Mouse (Mus musculus) stomach, postnatal 0 days (tissue): ENCODE results near the gene Dis3l2.

Experiments used
- CTCF ChIP-seq: IDR thresholded peaks from 2 replicates; pipeline ENCODE4 v1.5.1; 2016; ENCODE audit warnings: antibody characterized with exemption, low read depth, mild to moderate bottlenecking, moderate library complexity
- EP300 ChIP-seq: optimal IDR thresholded peaks from 2 replicates; pipeline ENCODE3; 2016; ENCODE audit warnings: antibody characterized with exemption

DNA sequence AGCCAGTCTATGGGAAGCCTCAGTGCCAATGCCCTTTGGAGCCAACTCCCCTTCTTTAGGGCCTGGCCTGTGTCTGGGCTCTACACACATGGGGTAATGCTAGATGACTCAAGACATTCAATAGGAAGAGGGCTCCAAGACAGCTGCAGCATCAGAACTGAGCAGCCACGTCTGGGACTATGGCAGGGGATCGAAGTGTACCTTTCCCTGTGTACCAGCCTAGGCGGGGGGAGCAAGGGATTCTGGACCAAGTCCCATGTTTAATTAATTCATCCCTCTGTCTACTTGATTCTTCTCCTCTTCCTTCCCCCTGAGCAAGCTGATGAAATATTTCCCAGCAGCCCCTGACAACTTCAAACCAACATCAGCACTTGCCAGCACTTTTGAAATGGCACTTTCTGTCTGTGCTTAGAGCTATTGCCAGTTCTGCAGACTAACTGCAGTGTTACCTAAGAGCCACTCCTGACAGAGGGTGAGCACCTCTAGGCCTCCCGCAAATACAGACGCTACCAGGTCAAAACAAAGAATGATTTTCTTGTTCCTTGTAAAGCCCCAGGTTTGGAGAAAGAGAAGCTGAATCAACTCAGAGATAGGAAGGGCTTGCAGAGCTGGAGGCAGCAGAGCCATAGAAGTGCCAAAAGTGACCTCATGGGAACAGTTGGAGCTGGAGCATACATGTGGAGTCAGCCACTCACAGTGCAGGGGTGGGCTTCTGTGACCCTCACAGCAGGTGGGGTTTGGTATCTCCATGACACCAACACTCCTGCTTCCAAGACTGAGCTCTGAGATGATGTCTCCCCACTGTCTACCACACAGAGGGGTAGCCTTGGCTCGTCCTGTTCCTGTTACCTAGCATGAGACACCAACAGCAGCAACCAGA, 319.9 kb downstream of the Dis3l2 start:
- TF ChIP-seq CTCF (no peak), EP300 (no peak)
